Mouse (Mus musculus) retina, embryonic 14.5 days (tissue): ENCODE data around the gene Rrp9.

ENCODE experiments used
- DNase-seq: peaks from one replicate; pipeline ENCODE4 v3.0.0-alpha.2; 2015; ENCODE audit warnings: low spot score

Rrp9 gene

DNA sequence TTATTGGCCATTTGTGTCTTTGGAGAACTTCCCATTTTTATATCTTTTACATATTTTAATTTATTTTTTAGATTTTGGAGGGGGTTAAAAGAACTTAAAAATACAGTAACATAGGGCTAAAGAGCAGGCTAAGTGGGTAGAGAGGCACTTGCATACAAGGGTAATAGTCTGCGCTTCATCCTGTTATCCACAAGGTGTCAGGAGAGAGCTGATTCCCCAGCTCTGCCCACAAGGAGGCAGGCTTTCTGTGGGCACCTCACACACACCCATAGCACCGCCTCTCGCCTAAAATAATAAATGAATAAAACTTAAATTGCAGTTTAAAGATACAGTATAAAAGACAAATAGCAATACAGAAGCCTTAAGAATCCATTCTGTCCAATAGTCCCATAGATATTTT is 56.1 kb downstream of the Rrp9 start:
- DNase-seq = peak; percentile 72

DNA sequence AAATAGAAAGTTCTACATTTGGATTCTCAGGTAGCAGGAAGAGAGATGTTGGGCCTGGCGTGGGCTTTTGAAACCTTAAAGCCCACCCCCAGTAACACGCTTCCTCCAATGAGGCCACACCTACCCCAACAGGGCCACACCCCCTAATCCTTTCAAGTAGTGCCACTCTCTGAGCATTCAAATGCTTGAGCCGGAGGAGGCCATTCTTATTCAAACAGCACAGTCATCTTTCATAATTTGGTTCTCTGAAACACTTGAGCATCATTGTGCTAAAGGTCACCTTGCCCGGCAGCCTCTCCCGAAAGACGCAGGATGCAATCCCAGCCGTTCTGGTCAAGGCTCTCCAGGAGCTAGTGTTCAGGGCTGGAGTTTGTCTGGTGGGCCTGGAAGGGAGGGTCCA is 58.5 kb downstream of the Rrp9 start:
- DNase-seq = no peak

GRCm38 (mm10) chr9:106534975-106535374 is 59.2 kb downstream of the Rrp9 start:
- DNase-seq = no peak
